Mouse (Mus musculus): ENCODE data around the gene Eif4e3.

GRCm38 (mm10) chr6:99617415-99617814, 49.2 kb downstream of the Eif4e3 start:
- no peak for TF ChIP-seq FLI1 (IDR thresholded peaks at IDR 0.05; ENCODE audit: low read length)
- no peak for TF ChIP-seq GATA1 (IDR thresholded peaks at IDR 0.05; ENCODE audit: borderline replicate concordance, low read length)

Measured in megakaryocyte, embryonic 14.5 days (primary cell).